Mouse (Mus musculus): Measurements from ENCODE around the gene Pi4kb. TPM values are rescaled to one million over a fixed set of nuclear protein-coding genes. Genes with fewer than 3 reads are reported as not detected.
"Not testable (repeated sequence)": the region's sequence is repeated elsewhere in the genome, so short reads cannot be mapped to it uniquely, and the experiment has no call there.

Gene Pi4kb
- polyA plus RNA-seq, 1 experiment from 2014 or later: 22.3 TPM

DNA sequence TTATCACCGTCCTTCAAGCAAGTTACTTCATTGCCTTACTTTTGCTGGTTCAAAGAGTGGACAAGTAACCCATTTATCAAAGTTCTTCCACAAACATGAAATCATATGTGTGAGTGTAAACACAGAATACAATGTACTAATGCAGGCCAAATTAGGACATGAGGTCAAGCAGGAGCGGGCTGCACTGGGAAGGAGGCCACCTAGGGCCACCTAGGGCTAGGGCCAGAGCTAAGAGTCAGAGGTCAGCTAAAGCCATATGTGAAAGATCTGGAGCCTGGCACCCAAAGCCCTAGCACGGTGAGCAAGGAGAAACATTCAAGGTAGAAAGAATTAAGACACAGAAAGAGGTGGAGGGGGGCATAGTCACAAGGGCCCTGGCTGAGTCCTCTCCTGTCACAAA is 38.5 kb downstream of the Pi4kb start:
- Histone ChIP-seq H3K4me1 (replicated peaks) (peaks cover 52% of the 10 kb centered on the region), H3K4me3 (peak overlapping the region; percentile 94), H3K9me3 (no peaks in the 10 kb centered on the region), H3K27ac (0 out of 2 replicates have a peak overlapping the region, but pooled peaks have one; percentile 12), H3K27me3 (ENCODE audit: insufficient read depth, poor library complexity, severe bottlenecking) (no peaks in the 10 kb centered on the region), H3K36me3 (peaks cover 55% of the 10 kb centered on the region)
- 77% methylated on average over 3 of the region's 3 CpGs for WGBS
- no peak for DNase-seq (ENCODE audit: low spot score)

DNA sequence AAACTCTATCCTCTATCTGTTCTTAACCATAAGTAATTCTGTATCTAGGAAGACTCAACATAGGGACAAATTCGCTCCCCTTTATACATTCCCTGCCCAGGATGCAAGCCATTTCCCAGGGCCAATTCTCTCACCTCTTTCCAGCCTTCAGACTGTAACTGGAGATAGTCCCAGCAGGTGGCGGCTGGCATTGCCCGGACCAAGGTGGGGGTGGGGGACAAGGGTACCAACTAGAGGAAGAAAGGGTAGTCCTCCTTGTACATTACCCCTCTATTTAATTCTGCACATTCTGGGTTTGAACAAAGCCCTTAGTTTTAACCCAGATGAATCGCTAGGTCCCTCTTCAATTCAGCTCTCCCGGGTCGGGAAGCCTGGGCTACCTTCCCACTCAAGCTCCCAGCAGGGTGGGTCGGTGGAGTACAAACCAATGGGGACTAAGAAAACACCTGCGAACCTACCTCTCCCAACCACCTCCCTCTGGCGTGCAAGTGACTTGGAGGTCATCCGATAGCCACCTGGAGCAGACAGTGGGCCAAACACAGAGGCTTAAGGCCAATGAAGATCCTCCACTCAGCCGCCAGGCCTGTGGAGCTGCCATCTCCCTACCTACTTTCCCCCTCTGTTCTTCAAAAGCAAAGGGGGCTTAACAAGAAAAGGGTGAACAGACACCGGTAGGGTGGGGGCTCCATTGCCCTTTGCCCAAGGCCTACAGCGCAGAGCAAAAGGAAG is 39.3 kb downstream of the Pi4kb start:
- Histone ChIP-seq H3K9me3 (no peaks in the 10 kb centered on the region), H3K27me3 (ENCODE audit: insufficient read depth, poor library complexity, severe bottlenecking) (no peaks in the 10 kb centered on the region), H3K36me3 (peaks cover 49% of the 10 kb centered on the region), H3K4me3 (peak overlapping the region; percentile 94), H3K4me1 (replicated peaks) (peaks cover 45% of the 10 kb centered on the region), H3K27ac (peak overlapping the region; percentile 95)
- WGBS: 14% methylated on average over 13 of the region's 13 CpGs
- peak; percentile 42 for DNase-seq (ENCODE audit: low spot score)

DNA sequence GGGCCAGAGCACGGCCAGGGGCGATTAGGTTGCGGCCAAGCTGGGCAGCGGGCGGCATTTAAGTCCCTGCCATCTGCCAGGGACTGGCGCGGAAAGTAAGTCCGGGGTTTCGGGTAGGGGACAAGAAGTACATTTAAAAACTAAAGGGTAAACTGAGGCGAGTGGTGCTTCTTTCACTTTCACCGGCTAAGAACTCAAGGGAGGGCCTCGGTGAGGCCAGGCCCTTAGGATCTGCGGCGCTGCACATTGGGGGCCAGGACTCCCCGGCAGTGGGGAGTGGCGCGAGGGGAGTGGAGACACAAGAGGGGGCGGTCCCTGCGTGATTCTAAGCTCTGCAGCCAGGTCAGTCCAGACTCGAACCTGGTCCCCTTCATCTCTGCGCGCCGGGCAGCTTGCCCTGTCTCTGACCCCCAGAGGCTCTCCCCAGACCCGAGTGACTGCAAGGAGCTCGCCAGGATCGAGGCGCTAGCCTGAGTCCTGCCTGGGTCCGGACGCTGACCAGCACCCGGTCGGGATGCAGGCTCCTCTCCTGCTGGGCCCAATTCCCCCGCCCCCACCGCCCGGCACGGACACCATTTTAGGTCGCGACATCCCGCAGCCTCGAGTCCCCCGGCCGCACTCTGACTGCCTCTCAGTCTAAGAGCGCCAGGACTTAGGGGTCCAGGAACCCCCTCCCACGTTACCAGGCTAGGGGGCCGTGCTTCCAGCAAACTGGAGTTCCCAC is 40.1 kb downstream of the Pi4kb start:
- peak overlapping the region; percentile 94 for H3K4me3 ChIP-seq
- H3K36me3 ChIP-seq: peaks cover 43% of the 10 kb centered on the region
- WGBS: under 1% methylated on average over 44 of the region's 44 CpGs
- peak; percentile 75 for DNase-seq (ENCODE audit: low spot score)
- peaks cover 44% of the 10 kb centered on the region for H3K4me1 ChIP-seq (replicated peaks)
- no peaks in the 10 kb centered on the region for H3K27me3 ChIP-seq (ENCODE audit: insufficient read depth, poor library complexity, severe bottlenecking)
- H3K27ac ChIP-seq: peak overlapping the region; percentile 95
- H3K9me3 ChIP-seq: no peaks in the 10 kb centered on the region

DNA sequence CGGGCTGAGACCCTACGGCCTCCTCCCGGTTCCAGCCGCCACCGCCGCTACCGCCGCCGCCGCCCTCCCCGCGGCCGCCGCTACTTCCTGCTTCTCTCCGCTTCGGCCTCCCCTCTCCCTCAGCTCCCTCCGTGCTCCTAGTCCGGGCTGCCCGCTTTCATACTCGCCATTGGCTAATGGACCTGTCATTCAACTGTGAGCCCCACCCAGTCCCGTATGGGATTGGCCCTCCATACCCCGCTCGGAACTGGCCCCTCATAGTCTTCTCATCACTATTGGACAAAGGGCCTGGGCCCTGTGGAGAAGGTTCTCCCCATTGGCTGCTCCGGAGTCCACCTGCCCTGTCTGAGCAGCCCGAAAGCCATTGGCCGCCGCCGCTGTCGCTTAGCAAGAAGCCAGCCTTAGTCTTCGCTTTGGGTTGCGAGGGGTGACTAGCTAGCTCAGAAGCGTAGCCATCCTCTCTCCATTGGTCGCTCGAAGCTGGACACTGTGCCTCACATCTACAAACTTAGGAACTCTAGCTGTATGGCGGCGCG is 40.9 kb downstream of the Pi4kb start, which contains the start of gene Zfp687:
TSS of gene Zfp687 (minus strand) at position 112 of the 536 bp plus-strand sequence.
- H3K27ac ChIP-seq: peak within 1 kb of the TSS; percentile 95
- H3K27me3 ChIP-seq (ENCODE audit: insufficient read depth, poor library complexity, severe bottlenecking): no peaks in the 10 kb centered on the region
- WGBS: under 1% methylated on average over 36 of the region's 37 CpGs
- peak; percentile 99 for DNase-seq (ENCODE audit: low spot score)
- H3K4me3 ChIP-seq: peak within 1 kb of the TSS; percentile 94
- H3K9me3 ChIP-seq: no peaks in the 10 kb centered on the region
- H3K4me1 ChIP-seq (replicated peaks): peaks cover 42% of the 10 kb centered on the region
- peaks cover 38% of the 10 kb centered on the region for H3K36me3 ChIP-seq

DNA sequence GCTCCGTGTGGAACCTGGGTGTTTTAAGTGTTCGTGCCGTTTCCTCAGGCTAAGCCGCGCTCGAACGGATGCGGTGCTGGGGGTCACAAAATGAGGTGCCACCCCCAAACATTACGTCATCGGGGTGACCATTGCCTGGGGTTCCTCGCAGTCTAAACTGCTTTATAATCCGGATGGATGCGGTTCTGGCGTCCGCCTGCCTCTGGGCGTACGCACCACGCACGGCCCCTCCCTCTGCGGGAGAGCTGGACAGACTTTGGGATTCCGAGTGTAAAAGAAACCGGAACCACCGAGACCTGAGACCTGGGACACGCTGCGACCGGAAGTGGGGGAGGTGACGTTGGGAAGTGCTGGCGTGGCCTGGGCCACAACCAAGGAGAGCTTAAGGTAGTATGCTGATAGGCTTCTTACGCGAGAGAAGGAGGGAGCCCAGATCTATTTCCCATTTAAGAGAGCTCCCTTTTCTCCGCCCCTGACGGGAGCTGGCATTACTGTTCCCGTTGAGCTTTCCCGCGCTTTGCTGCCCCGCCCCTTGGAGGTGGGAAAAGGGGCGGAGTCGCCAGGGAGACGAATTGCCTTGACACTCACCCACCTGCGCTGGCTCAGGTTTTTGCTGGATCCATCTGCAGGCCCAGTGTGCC is 41.5 kb downstream of the Pi4kb start:
- DNase-seq (ENCODE audit: low spot score): peak; percentile 89
- under 1% methylated on average over 40 of the region's 40 CpGs for WGBS

DNA sequence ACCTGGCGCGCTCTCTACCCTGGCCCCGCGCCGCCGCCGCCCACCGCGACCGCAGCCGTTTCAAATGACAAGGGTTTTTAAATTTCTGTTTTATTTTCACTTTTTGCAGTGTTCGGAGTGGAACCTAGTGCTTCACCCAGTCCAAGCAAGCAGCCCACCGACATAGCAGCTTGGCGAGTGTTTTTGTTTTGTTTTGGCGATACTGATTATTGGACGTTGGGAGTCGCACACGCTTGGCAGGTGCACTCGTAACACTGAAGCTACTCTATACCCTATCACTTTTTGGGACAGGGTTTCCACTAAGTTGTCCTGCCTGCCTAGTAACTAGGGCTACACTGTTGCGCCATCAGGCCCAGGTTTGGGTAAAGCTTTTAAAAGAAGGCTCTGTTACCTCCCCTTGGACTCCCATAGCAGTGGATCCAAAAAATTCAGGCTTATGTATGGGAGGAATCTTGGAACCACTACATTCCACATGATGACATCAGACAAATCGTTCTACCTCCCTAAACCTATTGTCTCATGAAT is 42.1 kb downstream of the Pi4kb start:
- H3K36me3 ChIP-seq: peaks cover 26% of the 10 kb centered on the region
- no peaks in the 10 kb centered on the region for H3K27me3 ChIP-seq (ENCODE audit: insufficient read depth, poor library complexity, severe bottlenecking)
- H3K4me3 ChIP-seq: peak overlapping the region; percentile 94
- 4% methylated on average over 21 of the region's 21 CpGs for WGBS
- peak overlapping the region; percentile 95 for H3K27ac ChIP-seq
- DNase-seq (ENCODE audit: low spot score): no peak
- peaks cover 35% of the 10 kb centered on the region for H3K4me1 ChIP-seq (replicated peaks)
- no peaks in the 10 kb centered on the region for H3K9me3 ChIP-seq

More for the DNA sequence above, 41.5 kb downstream of the Pi4kb start:
- Histone ChIP-seq H3K27me3 (ENCODE audit: insufficient read depth, poor library complexity, severe bottlenecking) (no peaks in the 10 kb centered on the region), H3K9me3 (no peaks in the 10 kb centered on the region), H3K4me1 (replicated peaks) (peaks cover 41% of the 10 kb centered on the region), H3K4me3 (peak overlapping the region; percentile 94), H3K27ac (peak overlapping the region; percentile 95), H3K36me3 (peaks cover 32% of the 10 kb centered on the region)

DNA sequence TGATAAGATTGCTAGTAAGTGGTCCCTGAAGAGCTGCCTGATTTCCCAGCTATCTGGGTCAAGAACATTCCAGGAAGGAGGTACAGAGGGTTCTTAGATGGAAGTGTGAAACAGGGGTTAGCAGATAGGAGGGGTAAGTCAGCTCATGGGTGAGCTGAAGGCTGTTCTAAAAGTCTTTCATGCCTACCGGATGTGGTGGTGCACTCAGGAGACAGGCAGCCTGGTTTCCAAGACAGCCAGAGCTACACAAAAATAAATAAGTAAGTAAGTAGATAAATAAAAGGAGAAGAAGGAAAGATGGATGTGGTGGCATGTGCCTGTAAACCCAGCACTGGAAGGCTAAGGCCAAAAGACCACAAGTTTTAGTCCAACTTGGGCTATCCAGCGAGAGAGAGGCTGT is 44.2 kb downstream of the Pi4kb start:
- no peaks in the 10 kb centered on the region for H3K9me3 ChIP-seq
- peaks cover 7% of the 10 kb centered on the region; the same call in 1 of the 2 replicates for H3K36me3 ChIP-seq
- no peak overlapping the region for H3K4me3 ChIP-seq
- H3K4me1 ChIP-seq (replicated peaks): peaks cover 23% of the 10 kb centered on the region
- 84% methylated on average over 2 of the region's 2 CpGs for WGBS
- no peak overlapping the region for H3K27ac ChIP-seq
- H3K27me3 ChIP-seq (ENCODE audit: insufficient read depth, poor library complexity, severe bottlenecking): no peaks in the 10 kb centered on the region
- no peak for DNase-seq (ENCODE audit: low spot score)

DNA sequence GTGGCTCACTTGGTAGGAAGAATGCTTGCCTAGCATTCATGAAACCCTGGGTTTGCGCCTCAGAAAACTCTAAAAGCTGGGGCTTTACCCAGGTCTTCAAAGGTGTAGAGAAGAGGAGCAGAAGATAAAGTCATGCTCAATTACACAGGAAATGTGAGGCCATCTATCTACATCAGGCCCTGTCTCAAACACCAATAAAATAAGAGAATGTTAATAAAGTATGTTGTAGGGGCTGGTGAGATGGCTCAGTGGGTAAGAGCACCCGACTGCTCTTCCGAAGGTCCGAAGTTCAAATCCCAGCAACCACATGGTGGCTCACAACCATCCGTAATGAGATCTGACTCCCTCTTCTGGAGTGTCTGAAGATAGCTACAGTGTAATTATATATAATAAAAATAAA is 46.4 kb downstream of the Pi4kb start:
- not testable (repeated sequence) for H3K9me3 ChIP-seq; H3K27ac ChIP-seq; H3K4me3 ChIP-seq; H3K27me3 ChIP-seq (ENCODE audit: insufficient read depth, poor library complexity, severe bottlenecking); H3K36me3 ChIP-seq; DNase-seq (ENCODE audit: low spot score)
- H3K4me1 ChIP-seq (replicated peaks): peaks cover 31% of the 10 kb centered on the region
- 96% methylated on average over 5 of the region's 5 CpGs for WGBS

DNA sequence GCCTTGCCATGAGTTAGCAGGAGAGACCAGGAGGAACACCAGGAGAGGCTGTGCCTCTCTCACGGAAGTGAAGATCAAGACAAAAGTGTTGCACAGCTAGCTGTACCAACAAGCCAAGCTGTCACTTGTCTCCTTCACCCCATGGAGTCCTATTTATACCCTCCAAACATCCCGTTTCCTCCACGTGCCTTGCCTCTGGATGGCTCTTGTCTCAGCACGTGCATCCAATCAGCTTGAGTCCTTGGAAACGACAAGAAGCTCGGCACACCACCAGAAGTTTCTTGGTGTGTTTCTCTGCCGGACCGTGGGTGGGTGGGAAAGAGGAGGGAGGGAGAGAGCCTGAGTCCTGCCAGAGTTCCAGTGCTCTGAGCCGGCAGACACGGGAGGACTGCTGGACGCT is 50.0 kb downstream of the Pi4kb start:
- peaks cover 12% of the 10 kb centered on the region for H3K36me3 ChIP-seq
- 31% methylated on average over 11 of the region's 11 CpGs for WGBS
- H3K27ac ChIP-seq: peak overlapping the region; percentile 56; the same call in 1 of the 2 replicates

DNA sequence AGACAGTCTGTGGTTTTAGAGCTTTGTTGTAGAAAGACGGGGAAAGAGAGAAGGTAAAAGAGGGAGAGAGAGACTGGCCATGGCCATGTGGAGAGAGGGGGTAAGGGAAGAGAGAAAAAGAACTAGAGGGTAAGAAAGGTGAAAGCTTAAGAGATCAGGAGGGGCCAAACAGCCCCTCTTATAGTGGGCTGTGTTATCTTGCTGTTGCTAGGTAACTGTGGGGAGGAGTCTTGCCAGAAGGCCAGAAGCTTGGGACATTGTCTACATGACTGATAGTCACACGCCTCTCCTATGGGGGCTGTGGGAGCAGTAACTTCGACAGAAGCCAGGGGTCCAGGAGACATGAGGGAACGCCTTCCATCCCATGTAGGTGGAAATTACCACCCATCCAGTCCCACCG is 50.7 kb downstream of the Pi4kb start:
- no peaks in the 10 kb centered on the region for H3K9me3 ChIP-seq
- H3K36me3 ChIP-seq: peaks cover 15% of the 10 kb centered on the region
- 54% methylated on average over 5 of the region's 5 CpGs for WGBS
- H3K4me3 ChIP-seq: no peak overlapping the region
- no peak overlapping the region for H3K27ac ChIP-seq
- DNase-seq (ENCODE audit: low spot score): no peak
- H3K27me3 ChIP-seq (ENCODE audit: insufficient read depth, poor library complexity, severe bottlenecking): no peaks in the 10 kb centered on the region
- peaks cover 29% of the 10 kb centered on the region for H3K4me1 ChIP-seq (replicated peaks)

More for the DNA sequence above, 50.0 kb downstream of the Pi4kb start:
- H3K27me3 ChIP-seq (ENCODE audit: insufficient read depth, poor library complexity, severe bottlenecking): no peaks in the 10 kb centered on the region
- peaks cover 29% of the 10 kb centered on the region for H3K4me1 ChIP-seq (replicated peaks)
- no peaks in the 10 kb centered on the region for H3K9me3 ChIP-seq
- H3K4me3 ChIP-seq: no peak overlapping the region
- DNase-seq (ENCODE audit: low spot score): no peak

DNA sequence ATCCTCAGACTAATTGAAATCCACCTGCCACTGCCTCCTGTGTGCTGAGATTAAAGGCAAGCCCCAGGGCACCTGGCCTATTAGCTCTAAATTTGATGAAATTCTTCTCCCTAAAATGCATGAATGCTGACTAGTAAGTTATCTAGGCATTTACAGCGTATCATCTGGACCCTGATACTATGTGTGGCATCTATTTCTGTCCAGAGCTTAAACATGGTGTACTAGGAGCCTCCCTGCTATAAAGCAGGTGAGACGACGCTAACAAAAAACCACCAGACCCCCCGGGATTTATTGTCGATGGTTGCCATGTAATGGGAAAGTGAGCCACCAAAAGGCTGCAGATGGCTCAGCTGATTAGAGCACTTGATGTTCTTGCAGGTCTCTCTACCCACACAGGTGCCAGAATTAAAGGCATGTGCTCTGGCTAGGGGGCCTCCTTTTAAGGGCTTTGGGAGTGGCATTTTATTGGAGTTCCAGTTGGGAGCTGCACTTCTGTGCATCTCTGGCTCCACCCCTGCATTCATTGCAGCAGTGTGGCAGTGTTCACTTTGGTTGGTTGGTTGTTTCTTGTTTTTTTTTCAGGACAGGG is 52.6 kb downstream of the Pi4kb start:
- DNase-seq (ENCODE audit: low spot score): no peak
- no peaks in the 10 kb centered on the region for H3K27me3 ChIP-seq (ENCODE audit: insufficient read depth, poor library complexity, severe bottlenecking)
- H3K9me3 ChIP-seq: no peaks in the 10 kb centered on the region
- 71% methylated on average over 5 of the region's 5 CpGs for WGBS
- no peak overlapping the region for H3K27ac ChIP-seq
- no peak overlapping the region for H3K4me3 ChIP-seq
- H3K4me1 ChIP-seq (replicated peaks): peaks cover 29% of the 10 kb centered on the region
- H3K36me3 ChIP-seq: peaks cover 35% of the 10 kb centered on the region

DNA sequence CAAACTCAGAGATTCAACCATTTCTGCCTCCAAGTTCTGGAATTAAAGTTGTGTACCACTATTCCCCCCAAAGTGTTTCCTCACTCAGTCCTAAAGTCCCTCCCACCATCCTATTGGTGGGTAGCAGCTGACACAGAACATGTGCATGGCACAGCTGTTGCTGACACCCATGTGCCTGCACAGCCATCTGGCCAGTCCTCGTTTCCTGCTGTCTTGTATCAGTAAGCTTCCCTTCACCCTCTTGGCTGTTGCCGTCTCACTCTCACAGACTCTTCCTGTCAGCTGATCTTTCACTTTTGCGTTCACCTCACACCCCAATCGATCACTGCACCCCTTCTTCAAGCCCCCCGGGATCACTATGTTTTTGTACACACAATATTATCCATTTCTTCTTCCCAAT is 53.2 kb downstream of the Pi4kb start:
- H3K36me3 ChIP-seq: peaks cover 40% of the 10 kb centered on the region
- no peak overlapping the region for H3K27ac ChIP-seq
- H3K27me3 ChIP-seq (ENCODE audit: insufficient read depth, poor library complexity, severe bottlenecking): no peaks in the 10 kb centered on the region
- H3K4me1 ChIP-seq (replicated peaks): peaks cover 29% of the 10 kb centered on the region
- H3K9me3 ChIP-seq: no peaks in the 10 kb centered on the region
- WGBS: 73% methylated on average over 5 of the region's 5 CpGs
- no peak for DNase-seq (ENCODE audit: low spot score)
- no peak overlapping the region for H3K4me3 ChIP-seq
